Mouse (Mus musculus) naive thymus-derived CD4-positive, alpha-beta T cell, adult 5 months (primary cell): ENCODE measurements around the gene Zfp655. TPM values are rescaled to one million over a fixed set of nuclear protein-coding genes. Genes with fewer than 3 reads are reported as not detected.

Experiments
- polyA plus RNA-seq: library from polyadenylated mRNA; unstranded; fragments of 100-300 nt; shearing (Covaris generic); gene quantifications from one replicate; pipeline ENCODE4 v1.2.1, GENCODE M21; 2017

The Zfp655 gene
- polyA plus RNA-seq = 75.0 TPM

DNA sequence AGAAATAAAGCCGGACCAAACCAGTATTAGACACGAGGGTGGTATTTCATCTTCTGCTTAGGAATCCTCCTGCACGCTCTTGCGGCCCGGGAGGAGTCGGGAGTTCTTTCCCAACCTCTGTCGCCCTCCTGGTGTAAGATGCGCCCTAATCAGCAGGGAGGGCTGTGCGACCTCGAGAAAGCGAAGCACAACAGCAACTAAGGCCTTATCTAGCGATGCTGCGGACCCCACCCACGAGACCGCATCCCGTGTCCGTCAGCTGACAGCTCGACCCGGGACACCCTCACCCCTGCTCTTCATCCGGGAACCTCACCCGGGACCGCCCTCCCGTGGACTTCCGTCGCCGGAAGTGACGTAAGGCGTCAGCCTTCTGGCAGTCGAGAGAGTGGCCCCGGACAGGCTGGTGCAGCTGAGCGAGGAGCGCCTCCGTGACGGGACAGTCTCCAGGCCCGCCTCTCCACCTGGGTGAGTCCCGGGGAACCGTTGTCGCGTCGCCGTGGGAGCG lies at the start of gene Zfp655:
Gene Zfp655 (plus strand): TSS at position 349 of the 505 bp plus-strand sequence.

DNA sequence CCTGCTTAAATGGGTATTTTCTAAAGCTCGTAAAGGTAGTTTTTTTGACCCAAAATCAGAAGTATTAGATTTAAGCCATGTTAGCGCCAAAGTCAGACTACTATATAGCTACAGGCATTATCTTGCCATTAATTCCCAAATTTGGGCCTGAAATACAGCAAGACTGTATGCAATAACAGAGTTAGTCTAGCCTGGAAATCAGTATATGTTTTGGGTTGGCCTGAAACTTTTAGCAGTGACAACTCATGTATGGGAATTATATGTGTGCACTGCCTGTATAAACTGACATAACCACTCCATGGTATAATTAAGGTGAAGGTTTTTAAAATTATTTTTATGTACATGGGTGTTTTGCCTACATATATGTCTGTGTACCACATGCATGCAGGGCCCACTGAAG lies 39.6 kb upstream of the Zfp655 start, which contains the start of gene Atp5j2:
Gene Atp5j2 (minus strand): TSS at position 101 of the 400 bp plus-strand sequence.

DNA sequence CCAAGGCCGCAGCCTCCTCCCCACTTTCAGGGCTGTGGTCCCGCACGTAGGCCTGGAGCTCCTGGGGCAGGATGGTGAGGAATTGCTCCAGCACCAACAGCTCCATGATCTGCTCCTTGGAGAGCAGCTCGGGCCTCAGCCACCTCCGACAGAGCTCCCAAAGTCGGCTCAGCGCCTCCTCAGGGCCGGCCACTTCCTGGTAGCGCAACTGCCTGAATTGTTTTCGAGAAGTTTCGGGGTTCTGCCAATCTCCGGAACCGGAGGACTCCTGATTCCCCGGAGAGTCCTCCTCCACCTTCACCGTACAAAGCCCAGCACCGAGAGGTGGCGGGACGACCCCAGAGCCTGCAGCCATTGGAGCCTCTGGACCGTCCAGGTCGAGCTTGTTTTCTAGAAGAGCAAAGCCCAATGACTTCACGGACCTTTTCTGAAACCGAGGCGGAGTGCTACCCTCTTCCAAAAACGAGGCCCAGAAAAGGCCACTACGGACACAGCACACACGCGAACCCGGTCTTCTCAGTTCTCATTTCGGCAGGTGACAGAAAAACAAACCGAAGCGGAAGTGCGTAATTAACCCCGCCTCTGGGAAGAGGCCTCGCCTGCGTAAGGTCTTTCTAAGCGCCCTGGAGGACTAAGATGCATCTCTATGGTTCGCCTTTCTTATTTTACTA lies 30.1 kb upstream of the Zfp655 start, which contains the start of gene Zkscan14:
Gene Zkscan14 (minus strand): TSS at position 548 of the 671 bp plus-strand sequence.

DNA sequence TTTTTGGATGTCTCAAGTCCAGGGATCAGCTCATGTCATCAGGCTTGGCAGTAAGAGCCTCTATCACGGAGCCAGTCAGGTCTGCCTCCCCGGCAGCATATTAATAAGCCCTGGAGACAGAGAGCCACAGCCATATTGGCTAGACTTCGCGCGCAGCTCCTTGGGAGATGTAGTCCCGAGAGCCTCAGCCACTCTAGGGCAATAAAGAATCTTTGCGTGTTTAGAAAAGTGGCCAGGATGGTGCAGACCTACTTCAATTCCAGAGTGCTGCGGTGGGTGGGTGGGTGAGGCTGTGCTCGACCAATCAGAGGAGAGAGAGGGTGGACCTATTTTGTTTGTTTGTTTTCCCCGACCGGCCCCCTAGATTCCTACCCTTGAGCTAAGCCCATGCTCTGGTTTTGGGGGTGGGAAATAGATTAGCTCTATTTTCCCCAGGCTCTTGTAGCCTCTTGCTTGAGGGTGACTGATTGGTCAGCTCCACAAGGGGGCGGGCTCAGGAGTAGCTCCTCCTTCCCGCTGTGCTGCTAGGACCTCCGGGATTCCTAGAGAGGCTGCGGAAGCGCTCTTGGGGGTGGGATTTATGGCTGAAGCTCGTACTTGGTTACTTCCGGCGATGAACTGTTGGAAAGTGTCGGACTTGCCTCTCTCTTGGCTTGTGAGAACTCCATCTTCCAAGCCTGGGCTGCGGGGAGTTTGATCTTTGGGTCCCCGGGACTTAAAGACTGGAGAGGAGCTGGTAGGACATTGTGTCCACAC lies 27.4 kb upstream of the Zfp655 start, which contains the start of gene Zkscan5:
Gene Zkscan5 (plus strand): TSS at position 627 of the 756 bp plus-strand sequence.

DNA sequence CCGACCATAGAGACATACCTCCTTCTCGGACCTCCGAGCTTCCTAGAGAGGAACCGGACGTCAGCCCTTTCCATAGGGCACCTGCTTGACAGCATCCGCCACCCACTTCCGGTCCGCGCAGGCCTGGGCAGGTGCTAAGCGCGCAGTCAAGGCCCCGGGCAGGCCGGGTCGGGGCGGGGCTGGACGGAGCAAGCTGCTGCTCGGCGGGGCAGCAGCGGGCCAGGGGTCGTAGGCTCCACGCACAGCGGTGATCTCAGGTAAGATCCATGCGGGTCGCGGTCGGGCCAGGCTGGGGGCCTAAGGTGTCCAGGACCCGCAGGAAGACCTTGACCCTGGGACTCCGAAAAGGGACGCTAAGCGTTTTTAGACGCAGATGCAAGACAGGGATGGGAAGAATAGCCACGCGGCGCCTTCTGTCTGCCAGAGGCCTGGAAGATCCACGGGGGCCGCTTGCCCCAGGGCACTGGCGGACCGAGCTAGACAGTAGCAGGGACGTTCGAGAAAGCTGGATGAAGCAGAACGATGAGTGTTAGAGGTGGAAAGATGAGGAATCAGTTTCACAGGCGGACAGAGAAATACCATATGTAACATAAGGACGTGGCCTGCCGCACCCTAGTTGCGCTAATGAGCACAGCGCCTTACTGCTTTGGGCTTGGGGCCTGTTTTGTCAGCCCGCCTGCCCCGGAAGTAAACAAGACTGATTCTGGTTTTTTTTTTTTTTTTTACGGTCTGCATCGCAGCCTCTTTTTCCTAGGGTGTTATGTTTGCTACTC lies 49.0 kb downstream of the Zfp655 start, which contains the start of gene Zscan25:
Gene Zscan25 (plus strand): TSS at position 130 of the 773 bp plus-strand sequence.

Other genes starting within 250 kb of the Zfp655 start
- gene Gm4871, start 199.0 kb upstream of the Zfp655 start, polyA plus RNA-seq = not detected
- not detected for gene 1700018F24Rik, start 188.7 kb upstream of the Zfp655 start, polyA plus RNA-seq
- 75.5 TPM for gene Arpc1a, start 147.9 kb upstream of the Zfp655 start, polyA plus RNA-seq
- 0.53 TPM for gene Kpna7, start 147.7 kb upstream of the Zfp655 start, polyA plus RNA-seq
- 1,001 TPM for gene Arpc1b, start 117.5 kb upstream of the Zfp655 start, polyA plus RNA-seq
- 42.4 TPM for gene Pdap1, start 91.5 kb upstream of the Zfp655 start, polyA plus RNA-seq
- gene Bud31, start 91.4 kb upstream of the Zfp655 start, polyA plus RNA-seq = 251 TPM
- gene Ptcd1, start 64.6 kb upstream of the Zfp655 start, polyA plus RNA-seq = 19.8 TPM
- gene Cpsf4, start 64.5 kb upstream of the Zfp655 start, polyA plus RNA-seq = 42.5 TPM
- gene Atp5j2, start 39.7 kb upstream of the Zfp655 start, polyA plus RNA-seq = 223 TPM
- gene Zkscan14, start 29.8 kb upstream of the Zfp655 start, polyA plus RNA-seq = 77.2 TPM
- 4.8 TPM for gene Zkscan5, start 27.2 kb upstream of the Zfp655 start, polyA plus RNA-seq
- gene Zscan25, start 48.8 kb downstream of the Zfp655 start, polyA plus RNA-seq = 2.0 TPM
- gene Cyp3a57, start 113.6 kb downstream of the Zfp655 start, polyA plus RNA-seq = not detected
- not detected for gene Cyp3a16, start 238.0 kb downstream of the Zfp655 start, polyA plus RNA-seq